Mouse (Mus musculus) gastrocnemius, postnatal 36 days (tissue): Measurements from ENCODE around the gene Kalrn. TPM values are rescaled to one million over a fixed set of nuclear protein-coding genes. Genes with fewer than 3 reads are reported as not detected.

Experiments used
- DNase-seq, 2 experiments: peaks; one replicate each; pipeline ENCODE4 v3.0.0; 2022
- intact Hi-C: fragments of 180-260 bp; cut with DNase I; formaldehyde crosslinking; loops from one replicate; pipeline ENCODE4 v1.15.1; 2025
- total RNA-seq, 2 experiments: library from RNA; stranded (reverse); gene quantifications; 2 replicates each; pipeline ENCODE4 v1.2.3; 2021

Kalrn gene
- total RNA-seq, 2 experiments from 2014 or later = 19.0 to 21.5 TPM

- intact Hi-C loops = no loop called here
- DNase-seq = no peak
Observed at GRCm38 (mm10) chr16:34066922-34067321, 506.4 kb downstream of the Kalrn start.

- no peak for DNase-seq
- intact Hi-C loops = no loop called here
Observed at GRCm38 (mm10) chr16:34066376-34066775, 507.0 kb downstream of the Kalrn start.

GRCm38 (mm10) chr16:34063313-34063712, 510.0 kb downstream of the Kalrn start:
- intact Hi-C loops = no loop called here
- DNase-seq = no peak

- no peak for DNase-seq
- intact Hi-C loops = no loop called here
Observed at GRCm38 (mm10) chr16:34061661-34062060, 511.7 kb downstream of the Kalrn start.

- no peak for DNase-seq
- intact Hi-C loops = no loop called here
Observed at GRCm38 (mm10) chr16:34058611-34059010, 514.7 kb downstream of the Kalrn start.

GRCm38 (mm10) chr16:34057464-34057863, 515.9 kb downstream of the Kalrn start:
- intact Hi-C loops = no loop called here
- no peak for DNase-seq

GRCm38 (mm10) chr16:34056418-34057111, 516.8 kb downstream of the Kalrn start:
- DNase-seq = no peak
- intact Hi-C loops = no loop called here

GRCm38 (mm10) chr16:34050090-34050489, 523.2 kb downstream of the Kalrn start:
- intact Hi-C loops = loop anchor here (5.0 kb wide), 1 partner anchor 47 kb away; no protein-coding TSS in a partner anchor
- no peak for DNase-seq

- intact Hi-C loops = no loop called here
Observed at GRCm38 (mm10) chr16:34049361-34049760, 524.0 kb downstream of the Kalrn start.

GRCm38 (mm10) chr16:34048232-34048631, 525.1 kb downstream of the Kalrn start:
- DNase-seq = no peak
- intact Hi-C loops = no loop called here

More at GRCm38 (mm10) chr16:34049361-34049760, 524.0 kb downstream of the Kalrn start:
- no peak for DNase-seq

- no peak for DNase-seq
- intact Hi-C loops = no loop called here
Observed at GRCm38 (mm10) chr16:34047543-34047942, 525.8 kb downstream of the Kalrn start.

GRCm38 (mm10) chr16:34047006-34047360, 526.3 kb downstream of the Kalrn start:
- no peak for DNase-seq
- intact Hi-C loops = no loop called here

GRCm38 (mm10) chr16:34046268-34047005, 526.9 kb downstream of the Kalrn start:
- DNase-seq = no peak
- intact Hi-C loops = no loop called here

- DNase-seq = no peak
- intact Hi-C loops = no loop called here
Observed at GRCm38 (mm10) chr16:34044539-34044938, 528.8 kb downstream of the Kalrn start.

GRCm38 (mm10) chr16:34043048-34043795, 530.1 kb downstream of the Kalrn start:
- DNase-seq = no peak
- intact Hi-C loops = no loop called here

- intact Hi-C loops = no loop called here
- DNase-seq = no peak
Observed at GRCm38 (mm10) chr16:34042586-34042985, 530.7 kb downstream of the Kalrn start.

GRCm38 (mm10) chr16:34040276-34040675, 533.1 kb downstream of the Kalrn start:
- intact Hi-C loops = no loop called here

GRCm38 (mm10) chr16:34039736-34040135, 533.6 kb downstream of the Kalrn start:
- intact Hi-C loops = no loop called here

More at GRCm38 (mm10) chr16:34040276-34040675, 533.1 kb downstream of the Kalrn start:
- DNase-seq = no peak

GRCm38 (mm10) chr16:34036327-34037047, 536.8 kb downstream of the Kalrn start:
- intact Hi-C loops = no loop called here
- no peak for DNase-seq

More at GRCm38 (mm10) chr16:34039736-34040135, 533.6 kb downstream of the Kalrn start:
- no peak for DNase-seq

GRCm38 (mm10) chr16:34035780-34036179, 537.6 kb downstream of the Kalrn start:
- intact Hi-C loops = no loop called here
- no peak for DNase-seq
